Comparison of ENCODE assay signal across 8 mouse cellular contexts in genomic region chr10:80799070-80799566, GRCm38 (mm10). TPM values are rescaled to one million over a fixed set of nuclear protein-coding genes. Genes with fewer than 3 reads are reported as not detected.
DNase-seq lines count a peak whose midpoint lies in the region; ATAC-seq and TF ChIP-seq lines count a peak whose summit lies in the region.

No protein-coding gene starts in this region.

- H3K4me1 ChIP-seq in lung, embryonic 15.5 days: peaks cover 26% of the 10 kb centered on the region
- peaks cover 18% of the 10 kb centered on the region for H3K4me1 ChIP-seq in embryonic facial prominence, embryonic 12.5 days
- H3K4me1 ChIP-seq in limb, embryonic 10.5 days: peaks cover 36% of the 10 kb centered on the region
- peaks cover 17% of the 10 kb centered on the region; the same call in 1 of the 2 replicates for H3K4me1 ChIP-seq in olfactory bulb, adult 2 months (ENCODE audit: control insufficient read depth, insufficient read depth, low read length)

- H3K9ac ChIP-seq in lung, embryonic 15.5 days: peak overlapping the region; percentile 98
- H3K9ac ChIP-seq in embryonic facial prominence, embryonic 12.5 days: peak overlapping the region; percentile 98

- DNase-seq in lung, postnatal 14 days: no peak
- no peak for DNase-seq in limb, embryonic 10.5 days (ENCODE audit: low spot score)
- no peak for DNase-seq in thymus, postnatal 25 days
- DNase-seq in adrenal gland, postnatal 4 days (ENCODE audit: low spot score in 2 of 2): no peak
- DNase-seq in frontal cortex, postnatal 25 days (ENCODE audit: low spot score in 2 of 2): no peak

- TF ChIP-seq POLR2A in olfactory bulb, adult 2 months (IDR thresholded peaks at IDR 0.05; ENCODE audit: insufficient read depth, low read depth, low read length): no peak

- WGBS in lung, embryonic 15.5 days: under 1% methylated on average over 18 of the region's 18 CpGs
- 3% methylated on average over 18 of the region's 18 CpGs for WGBS in embryonic facial prominence, embryonic 12.5 days
- 5% methylated on average over 18 of the region's 18 CpGs for WGBS in limb, embryonic 10.5 days
- under 1% methylated on average over 18 of the region's 18 CpGs for WGBS in olfactory bulb, adult 2 months

- H3K36me3 ChIP-seq in lung, embryonic 15.5 days: peaks cover 57% of the 10 kb centered on the region
- H3K36me3 ChIP-seq in embryonic facial prominence, embryonic 12.5 days: peaks cover 60% of the 10 kb centered on the region
- peaks cover 76% of the 10 kb centered on the region for H3K36me3 ChIP-seq in limb, embryonic 10.5 days

- peak overlapping the region; percentile 98 for H3K27ac ChIP-seq in lung, embryonic 15.5 days
- H3K27ac ChIP-seq in embryonic facial prominence, embryonic 12.5 days: peak overlapping the region; percentile 96
- H3K27ac ChIP-seq in limb, embryonic 10.5 days: peak overlapping the region; percentile 91
- H3K27ac ChIP-seq in olfactory bulb, adult 2 months (ENCODE audit: insufficient read depth, low read depth, low read length): peak overlapping the region; percentile 79; the same call in 1 of the 2 replicates

- H3K4me2 ChIP-seq in lung, embryonic 15.5 days: peak overlapping the region; percentile 79
- H3K4me2 ChIP-seq in embryonic facial prominence, embryonic 12.5 days (replicated peaks): peak overlapping the region; percentile 90

- peak overlapping the region; percentile 91 for H3K4me3 ChIP-seq in lung, embryonic 15.5 days
- peak overlapping the region; percentile 92 for H3K4me3 ChIP-seq in embryonic facial prominence, embryonic 12.5 days
- H3K4me3 ChIP-seq in limb, embryonic 10.5 days: peak overlapping the region; percentile 69
- peak overlapping the region; percentile 87 for H3K4me3 ChIP-seq in olfactory bulb, adult 2 months (ENCODE audit: insufficient read depth, low read depth, low read length)

- no peak for TF ChIP-seq CTCF in olfactory bulb, adult 2 months (IDR thresholded peaks at IDR 0.05; ENCODE audit: insufficient read depth, low read depth, low read length)

- ATAC-seq in lung, embryonic 15.5 days (ENCODE audit: borderline replicate concordance, extremely low read depth, low FRiP score, low TSS enrichment): no peak
- no peak for ATAC-seq in embryonic facial prominence, embryonic 12.5 days (ENCODE audit: insufficient number of reproducible peaks, insufficient read depth, low FRiP score, low TSS enrichment)

- no peaks in the 10 kb centered on the region for H3K27me3 ChIP-seq in lung, embryonic 15.5 days
- H3K27me3 ChIP-seq in embryonic facial prominence, embryonic 12.5 days: no peaks in the 10 kb centered on the region
- no peaks in the 10 kb centered on the region for H3K27me3 ChIP-seq in limb, embryonic 10.5 days (ENCODE audit: low read depth, poor library complexity, severe bottlenecking)

- no peaks in the 10 kb centered on the region for H3K9me3 ChIP-seq in lung, embryonic 15.5 days
- no peaks in the 10 kb centered on the region for H3K9me3 ChIP-seq in embryonic facial prominence, embryonic 12.5 days
- no peaks in the 10 kb centered on the region for H3K9me3 ChIP-seq in limb, embryonic 10.5 days (replicated peaks)

RNA-seq across cellular contexts. Expression of gene Plekhj1, which starts 0.7 kb away (rescaled TPM):
- 116 and 118 TPM in 2 replicates for polyA plus RNA-seq in lung, embryonic 15.5 days (2015; fragmentation: Nextera tagmentation; extraction: Ambion mirVana)
- 132 and 142 TPM in 2 replicates for polyA plus RNA-seq in embryonic facial prominence, embryonic 12.5 days (2016; fragmentation: Nextera tagmentation; extraction: Ambion mirVana)
- polyA plus RNA-seq in limb, embryonic 10.5 days (2016; fragmentation: Nextera tagmentation; extraction: Ambion mirVana): 168 and 204 TPM in 2 replicates
- polyA plus RNA-seq in olfactory bulb, adult 2 months (2012; ENCODE audit: insufficient read depth, insufficient read length, low replicate concordance, missing spikeins): not detected in 2 replicates
- 100 to 1,000 TPM in 1 of 2 experiments, 10 to 100 TPM in 1; 93.7 to 105 TPM for total RNA-seq in adrenal gland, postnatal 4 days (2021)

RNA-seq across cellular contexts. Expression of gene Sf3a2, which starts 1.1 kb away (rescaled TPM):
- polyA plus RNA-seq in lung, embryonic 15.5 days (2015; fragmentation: Nextera tagmentation; extraction: Ambion mirVana): 60.1 and 64.7 TPM in 2 replicates
- polyA plus RNA-seq in embryonic facial prominence, embryonic 12.5 days (2016; fragmentation: Nextera tagmentation; extraction: Ambion mirVana): 64.8 and 71.7 TPM in 2 replicates
- 113 and 121 TPM in 2 replicates for polyA plus RNA-seq in limb, embryonic 10.5 days (2016; fragmentation: Nextera tagmentation; extraction: Ambion mirVana)
- polyA plus RNA-seq in olfactory bulb, adult 2 months (2012; ENCODE audit: insufficient read depth, insufficient read length, low replicate concordance, missing spikeins): not detected in 2 replicates
- 10 to 100 TPM; 79.5 to 79.9 TPM for total RNA-seq in adrenal gland, postnatal 4 days (2021)

RNA-seq across cellular contexts. Expression of gene Amh, which starts 5.9 kb away (rescaled TPM):
- polyA plus RNA-seq in lung, embryonic 15.5 days (2015; fragmentation: Nextera tagmentation; extraction: Ambion mirVana): 0.09 and 0.13 TPM in 2 replicates
- polyA plus RNA-seq in embryonic facial prominence, embryonic 12.5 days (2016; fragmentation: Nextera tagmentation; extraction: Ambion mirVana): not detected in 2 replicates
- 0.09 TPM in 1 of 2 replicates, not detected in the other for polyA plus RNA-seq in limb, embryonic 10.5 days (2016; fragmentation: Nextera tagmentation; extraction: Ambion mirVana)
- not detected in 2 replicates for polyA plus RNA-seq in olfactory bulb, adult 2 months (2012; ENCODE audit: insufficient read depth, insufficient read length, low replicate concordance, missing spikeins)
- total RNA-seq in adrenal gland, postnatal 4 days (2021): 1 to 10 TPM in 1 of 2 experiments, under 1 TPM in 1; 0.79 to 1.1 TPM

RNA-seq across cellular contexts. Expression of gene Jsrp1, which starts 14.2 kb away (rescaled TPM):
- polyA plus RNA-seq in lung, embryonic 15.5 days (2015; fragmentation: Nextera tagmentation; extraction: Ambion mirVana): 0.74 and 1.5 TPM in 2 replicates
- polyA plus RNA-seq in embryonic facial prominence, embryonic 12.5 days (2016; fragmentation: Nextera tagmentation; extraction: Ambion mirVana): 1.6 and 1.8 TPM in 2 replicates
- polyA plus RNA-seq in limb, embryonic 10.5 days (2016; fragmentation: Nextera tagmentation; extraction: Ambion mirVana): 0.74 and 0.80 TPM in 2 replicates
- not detected in 2 replicates for polyA plus RNA-seq in olfactory bulb, adult 2 months (2012; ENCODE audit: insufficient read depth, insufficient read length, low replicate concordance, missing spikeins)
- 10 to 100 TPM; 12.7 to 18.4 TPM for total RNA-seq in adrenal gland, postnatal 4 days (2021)

RNA-seq across cellular contexts. Expression of gene Oaz1, which starts 27.3 kb away (rescaled TPM):
- 1,965 and 1,985 TPM in 2 replicates for polyA plus RNA-seq in lung, embryonic 15.5 days (2015; fragmentation: Nextera tagmentation; extraction: Ambion mirVana)
- 1,786 and 1,871 TPM in 2 replicates for polyA plus RNA-seq in embryonic facial prominence, embryonic 12.5 days (2016; fragmentation: Nextera tagmentation; extraction: Ambion mirVana)
- polyA plus RNA-seq in limb, embryonic 10.5 days (2016; fragmentation: Nextera tagmentation; extraction: Ambion mirVana): 2,414 and 2,486 TPM in 2 replicates
- 801 TPM in 1 of 2 replicates, not detected in the other for polyA plus RNA-seq in olfactory bulb, adult 2 months (2012; ENCODE audit: insufficient read depth, insufficient read length, low replicate concordance, missing spikeins)
- total RNA-seq in adrenal gland, postnatal 4 days (2021): 100 to 1,000 TPM; 668 to 717 TPM
